Mouse (Mus musculus): ENCODE results near the gene Arhgap5. TPM values are rescaled to one million over a fixed set of nuclear protein-coding genes. Genes with fewer than 3 reads are reported as not detected.

The Arhgap5 gene
- polyA plus RNA-seq (2017; shearing (Covaris generic)) = 10 to 100 TPM; 37.6 to 38.2 TPM

GRCm38 (mm10) chr12:52503456-52504320, at the start of gene Arhgap5:
Gene Arhgap5 (plus strand): TSS chr12:52503972.

Other genes starting within 250 kb of the Arhgap5 start
- gene Akap6, start 195.4 kb downstream of the Arhgap5 start, polyA plus RNA-seq (2017; shearing (Covaris generic)) = under 1 TPM; 0.12 to 0.87 TPM